Mouse (Mus musculus) stomach, embryonic 15.5 days (tissue): ENCODE data around the gene Angptl4. TPM values are rescaled to one million over a fixed set of nuclear protein-coding genes. Genes with fewer than 3 reads are reported as not detected.
"Not testable (repeated sequence)": the region's sequence is repeated elsewhere in the genome, so short reads cannot be mapped to it uniquely, and the experiment has no call there.

Experiments
- ATAC-seq: fragments of 200-750 bp; cut with Nextera tagmentation; 2 replicates; pipeline ENCODE4 v1.8.0; 2017; ENCODE audit warnings: low read depth, moderate number of reproducible peaks, moderate TSS enrichment; ENCODE audit not compliant: insufficient read depth, low FRiP score
- H3K27ac ChIP-seq: fragments of 300-500 bp; sonication (generic); 2 replicates; pipeline ENCODE4 v1.5.1; 2015; ENCODE audit warnings: mild to moderate bottlenecking, inconsistent platforms
- H3K27me3 ChIP-seq: fragments of 300-500 bp; sonication (generic); replicated peaks from 2 replicates; pipeline ENCODE4 v1.6.1; 2015; ENCODE audit warnings: inconsistent platforms
- H3K36me3 ChIP-seq: fragments of 300-500 bp; sonication (generic); 2 replicates; pipeline ENCODE4 v1.6.1; 2015; ENCODE audit warnings: inconsistent platforms
- H3K4me1 ChIP-seq: fragments of 300-500 bp; sonication (generic); 2 replicates; pipeline ENCODE4 v1.6.1; 2015; ENCODE audit warnings: inconsistent platforms
- H3K4me2 ChIP-seq: fragments of 300-500 bp; sonication (generic); 2 replicates; pipeline ENCODE4 v1.6.1; 2015; ENCODE audit warnings: mild to moderate bottlenecking, inconsistent platforms
- H3K4me3 ChIP-seq: fragments of 300-500 bp; sonication (generic); replicated peaks from 2 replicates; pipeline ENCODE4 v1.5.1; 2015; ENCODE audit warnings: inconsistent platforms
- H3K9ac ChIP-seq: fragments of 300-500 bp; sonication (generic); 2 replicates; pipeline ENCODE4 v1.6.1; 2015; ENCODE audit warnings: inconsistent platforms
- H3K9me3 ChIP-seq: fragments of 300-500 bp; sonication (generic); 2 replicates; pipeline ENCODE4 v1.6.1; 2016; ENCODE audit warnings: inconsistent platforms
- WGBS: fragments of 180-500 bp; shearing (Covaris S2); methylation state at CpG from one replicate; pipeline ENCODE4 v1.1.7; 2015; 5-methylcytosine and 5-hydroxymethylcytosine counted together
- polyA plus RNA-seq: library from polyadenylated mRNA; unstranded; fragments of >200 nt; fragmentation: Nextera tagmentation; extraction: Ambion mirVana; gene quantifications from 2 replicates; pipeline ENCODE4 v1.2.1, GENCODE M21; 2015

Gene Angptl4
- polyA plus RNA-seq, result 22.6 and 24.7 TPM in 2 replicates

GRCm38 (mm10) chr17:33781124-33781977, at the start of gene Angptl4:
Gene Angptl4, minus strand, starts transcription at chr17:33781830.
- WGBS, result under 1% methylated on average over 50 of the region's 50 CpGs
- peak within 1 kb of the TSS; percentile 81 for H3K4me2 ChIP-seq
- H3K4me1 ChIP-seq, result peaks cover 35% of the 10 kb centered on the region
- ATAC-seq, result peak; percentile 72
- peak within 1 kb of the TSS; percentile 17; the same call in 1 of the 2 replicates for H3K9ac ChIP-seq
- H3K27me3 ChIP-seq, result no peaks in the 10 kb centered on the region
- H3K27ac ChIP-seq, result peak within 1 kb of the TSS; percentile 87
- H3K9me3 ChIP-seq, result no peaks in the 10 kb centered on the region
- no peaks in the 10 kb centered on the region for H3K36me3 ChIP-seq
- peak within 1 kb of the TSS; percentile 45 for H3K4me3 ChIP-seq

GRCm38 (mm10) chr17:33829561-33829960, 47.9 kb upstream of the Angptl4 start:
- WGBS, result 91% methylated on average over 10 of the region's 10 CpGs
- Histone ChIP-seq H3K9ac (no peak overlapping the region), H3K4me3 (no peak overlapping the region), H3K36me3 (peaks cover 34% of the 10 kb centered on the region), H3K27ac (0 out of 2 replicates have a peak overlapping the region, but pooled peaks have one; percentile 23), H3K4me2 (no peak overlapping the region), H3K27me3 (no peaks in the 10 kb centered on the region), H3K4me1 (peaks cover 9% of the 10 kb centered on the region), H3K9me3 (no peaks in the 10 kb centered on the region)
- no peak for ATAC-seq

- Histone ChIP-seq H3K4me3 (no peak overlapping the region), H3K27ac (0 out of 2 replicates have a peak overlapping the region, but pooled peaks have one; percentile 23), H3K4me1 (peaks cover 9% of the 10 kb centered on the region), H3K27me3 (no peaks in the 10 kb centered on the region), H3K4me2 (no peak overlapping the region), H3K9ac (no peak overlapping the region), H3K36me3 (peaks cover 34% of the 10 kb centered on the region), H3K9me3 (no peaks in the 10 kb centered on the region)
- 51% methylated on average over 2 of the region's 2 CpGs for WGBS
- peak; percentile 33; the same call in 1 of the 2 replicates for ATAC-seq
Observed at GRCm38 (mm10) chr17:33828892-33829291, 47.3 kb upstream of the Angptl4 start.

- no peak overlapping the region for H3K4me3 ChIP-seq
- H3K4me2 ChIP-seq, result no peak overlapping the region
- peaks cover 33% of the 10 kb centered on the region for H3K36me3 ChIP-seq
- H3K4me1 ChIP-seq, result peaks cover 27% of the 10 kb centered on the region
- no peak for ATAC-seq
- WGBS, result under 1% methylated on average over 3 of the region's 3 CpGs
- no peaks in the 10 kb centered on the region for H3K27me3 ChIP-seq
- H3K27ac ChIP-seq, result no peak overlapping the region
- no peak overlapping the region for H3K9ac ChIP-seq
- H3K9me3 ChIP-seq, result no peaks in the 10 kb centered on the region
Observed at GRCm38 (mm10) chr17:33826850-33827249, 45.2 kb upstream of the Angptl4 start.

GRCm38 (mm10) chr17:33825462-33825861, 43.8 kb upstream of the Angptl4 start:
- H3K27me3 ChIP-seq, result no peaks in the 10 kb centered on the region
- peak overlapping the region; percentile 71 for H3K4me2 ChIP-seq
- H3K27ac ChIP-seq, result no peak overlapping the region
- H3K9ac ChIP-seq, result peak overlapping the region; percentile 62; the same call in 1 of the 2 replicates
- no peak for ATAC-seq
- no peaks in the 10 kb centered on the region for H3K9me3 ChIP-seq
- peak overlapping the region; percentile 70 for H3K4me3 ChIP-seq
- 84% methylated on average over 8 of the region's 8 CpGs for WGBS
- peaks cover 38% of the 10 kb centered on the region for H3K36me3 ChIP-seq
- peaks cover 27% of the 10 kb centered on the region for H3K4me1 ChIP-seq

- H3K4me1 ChIP-seq, result peaks cover 27% of the 10 kb centered on the region
- peak overlapping the region; percentile 62 for H3K9ac ChIP-seq
- 2% methylated on average over 6 of the region's 6 CpGs for WGBS
- peak overlapping the region; percentile 84; the same call in 1 of the 2 replicates for H3K27ac ChIP-seq
- H3K4me2 ChIP-seq, result peak overlapping the region; percentile 71
- H3K36me3 ChIP-seq, result peaks cover 38% of the 10 kb centered on the region
- not testable (repeated sequence) for H3K9me3 ChIP-seq, ATAC-seq, H3K27me3 ChIP-seq
- peak overlapping the region; percentile 70 for H3K4me3 ChIP-seq
Observed at GRCm38 (mm10) chr17:33824997-33825330, 43.3 kb upstream of the Angptl4 start.

- H3K9me3 ChIP-seq, result no peaks in the 10 kb centered on the region
- WGBS, result under 1% methylated on average over 51 of the region's 51 CpGs
- ATAC-seq, result peak; percentile 91
- peaks cover 27% of the 10 kb centered on the region for H3K4me1 ChIP-seq
- H3K36me3 ChIP-seq, result peaks cover 40% of the 10 kb centered on the region
- H3K4me2 ChIP-seq, result peak within 1 kb of the TSS; percentile 84
- H3K4me3 ChIP-seq, result peak within 1 kb of the TSS; percentile 70
- H3K27me3 ChIP-seq, result no peaks in the 10 kb centered on the region
- peak within 1 kb of the TSS; percentile 73 for H3K9ac ChIP-seq
- H3K27ac ChIP-seq, result peak within 1 kb of the TSS; percentile 84
Observed at GRCm38 (mm10) chr17:33824084-33824996, 42.7 kb upstream of the Angptl4 start, which contains the start of the genes Rps28 and Ndufa7. Gene Rps28, minus strand, starts transcription at chr17:33824562. Gene Ndufa7, plus strand, starts transcription at chr17:33824572.

- Histone ChIP-seq H3K4me1 (peaks cover 27% of the 10 kb centered on the region), H3K9ac (peak overlapping the region; percentile 73), H3K4me2 (peak overlapping the region; percentile 84), H3K36me3 (peaks cover 40% of the 10 kb centered on the region), H3K4me3 (peak overlapping the region; percentile 70)
- WGBS, result 77% methylated on average over 8 of the region's 8 CpGs
- ATAC-seq, H3K27me3 ChIP-seq, H3K27ac ChIP-seq, H3K9me3 ChIP-seq: not testable (repeated sequence)
Observed at GRCm38 (mm10) chr17:33823171-33823570, 41.5 kb upstream of the Angptl4 start.

GRCm38 (mm10) chr17:33822436-33822959, 40.9 kb upstream of the Angptl4 start:
- no peak overlapping the region for H3K9ac ChIP-seq
- peaks cover 40% of the 10 kb centered on the region for H3K36me3 ChIP-seq
- peak overlapping the region; percentile 84 for H3K4me2 ChIP-seq

GRCm38 (mm10) chr17:33817969-33818643, 36.5 kb upstream of the Angptl4 start:
- H3K4me2 ChIP-seq, result peak overlapping the region; percentile 96
- 20% methylated on average over 33 of the region's 33 CpGs for whole genome bisulfite sequencing
- H3K9ac ChIP-seq, result peak overlapping the region; percentile 60
- ATAC-seq, result peak; percentile 20
- H3K9me3 ChIP-seq, result no peaks in the 10 kb centered on the region
- no peaks in the 10 kb centered on the region for H3K27me3 ChIP-seq
- peak overlapping the region; percentile 63 for H3K4me3 ChIP-seq
- peaks cover 35% of the 10 kb centered on the region for H3K36me3 ChIP-seq
- peak overlapping the region; percentile 90 for H3K27ac ChIP-seq
- peaks cover 22% of the 10 kb centered on the region; the same call in 1 of the 2 replicates for H3K4me1 ChIP-seq

More at GRCm38 (mm10) chr17:33822436-33822959, 40.9 kb upstream of the Angptl4 start:
- 72% methylated on average over 1 of the region's 1 CpGs for WGBS
- Histone ChIP-seq H3K4me1 (peaks cover 30% of the 10 kb centered on the region), H3K27ac (no peak overlapping the region), H3K27me3 (no peaks in the 10 kb centered on the region), H3K9me3 (no peaks in the 10 kb centered on the region), H3K4me3 (peak overlapping the region; percentile 70)
- ATAC-seq, result no peak
